Mouse (Mus musculus) retina, adult 2 months (tissue): Measurements from ENCODE around the gene Cd7.
"Not testable (repeated sequence)": the region's sequence is repeated elsewhere in the genome, so short reads cannot be mapped to it uniquely, and the experiment has no call there.

Source experiments
- DNase-seq: peaks from one replicate; pipeline ENCODE4 v3.0.0-alpha.2; 2012; ENCODE audit warnings: low read depth, low spot score

The Cd7 gene

GRCm38 (mm10) chr11:121047826-121048399, 8.7 kb upstream of the Cd7 start:
- DNase-seq: no peak

GRCm38 (mm10) chr11:121045286-121045685, 6.1 kb upstream of the Cd7 start:
- no peak for DNase-seq

GRCm38 (mm10) chr11:121043025-121043424, 3.8 kb upstream of the Cd7 start:
- DNase-seq: not testable (repeated sequence)

GRCm38 (mm10) chr11:121042480-121042879, 3.3 kb upstream of the Cd7 start:
- DNase-seq: no peak

GRCm38 (mm10) chr11:121041636-121042035, 2.4 kb upstream of the Cd7 start:
- no peak for DNase-seq

GRCm38 (mm10) chr11:121041212-121041611, 2.0 kb upstream of the Cd7 start:
- peak; percentile 47 for DNase-seq

GRCm38 (mm10) chr11:121038366-121039240, 615 bp downstream of the Cd7 start:
- DNase-seq: no peak

GRCm38 (mm10) chr11:121033118-121033517, 6.1 kb downstream of the Cd7 start:
- no peak for DNase-seq

GRCm38 (mm10) chr11:121027259-121027658, 12.0 kb downstream of the Cd7 start:
- no peak for DNase-seq

GRCm38 (mm10) chr11:121024163-121024562, 15.1 kb downstream of the Cd7 start:
- no peak for DNase-seq

GRCm38 (mm10) chr11:121019501-121019900, 19.7 kb downstream of the Cd7 start:
- no peak for DNase-seq

GRCm38 (mm10) chr11:121017703-121018102, 21.5 kb downstream of the Cd7 start:
- DNase-seq: peak; percentile 16

- no peak for DNase-seq
Measured at GRCm38 (mm10) chr11:121015472-121015871, 23.7 kb downstream of the Cd7 start.

- DNase-seq: no peak
Measured at GRCm38 (mm10) chr11:121014896-121015300, 24.3 kb downstream of the Cd7 start.

- no peak for DNase-seq
Measured at GRCm38 (mm10) chr11:121013656-121014055, 25.6 kb downstream of the Cd7 start.

GRCm38 (mm10) chr11:121010044-121010755, 29.0 kb downstream of the Cd7 start:
- no peak for DNase-seq

GRCm38 (mm10) chr11:121006184-121006583, 33.0 kb downstream of the Cd7 start:
- DNase-seq: no peak

GRCm38 (mm10) chr11:121004281-121004680, 34.9 kb downstream of the Cd7 start:
- DNase-seq: no peak

- DNase-seq: no peak
Measured at GRCm38 (mm10) chr11:121001966-121002365, 37.3 kb downstream of the Cd7 start.

- no peak for DNase-seq
Measured at GRCm38 (mm10) chr11:120994741-120995140, 44.5 kb downstream of the Cd7 start.

GRCm38 (mm10) chr11:120993586-120993985, 45.6 kb downstream of the Cd7 start:
- no peak for DNase-seq

GRCm38 (mm10) chr11:120993080-120993479, 46.1 kb downstream of the Cd7 start:
- DNase-seq: no peak
